Mouse (Mus musculus) heart, adult 2 months (tissue): Measurements from ENCODE around the gene Marc1.

ENCODE experiments used
- CTCF ChIP-seq: fragments of 200-600 bp; IDR thresholded peaks from 2 replicates; pipeline ENCODE4 v1.8.1; 2022; ENCODE audit warnings: antibody characterized with exemption, mild to moderate bottlenecking, moderate library complexity
- EP300 ChIP-seq: fragments of 200-500 bp; IDR thresholded peaks from 2 replicates; pipeline ENCODE4 v1.6.1; 2011; ENCODE audit warnings: low read depth, low read length, control low read depth; ENCODE audit not compliant: insufficient read depth
- POLR2A ChIP-seq: fragments of 200-500 bp; IDR thresholded peaks from 2 replicates; pipeline ENCODE4 v1.6.1; 2011; ENCODE audit warnings: mild to moderate bottlenecking, low read depth, low read length, control low read depth; ENCODE audit not compliant: insufficient read depth

GRCm38 (mm10) chr1:184777061-184777795, 33.9 kb downstream of the Marc1 start:
- peak; percentile 27; the same call in 1 of the 2 replicates for TF ChIP-seq CTCF
- no peak for TF ChIP-seq EP300
- no peak for TF ChIP-seq POLR2A
